Mouse (Mus musculus): ENCODE measurements around the gene Fign.

Fign gene

GRCm38 (mm10) chr2:64059477-64059876, 38.4 kb downstream of the Fign start:
- no peak for DNase-seq (ENCODE audit: low read depth, low spot score)

GRCm38 (mm10) chr2:64048142-64048541, 49.7 kb downstream of the Fign start:
- DNase-seq (ENCODE audit: low read depth, low spot score) = no peak

- no peak for DNase-seq (ENCODE audit: low read depth, low spot score)
These were observed 54.7 kb downstream of the Fign start for GRCm38 (mm10) chr2:64043099-64043498.

GRCm38 (mm10) chr2:64035393-64035792, 62.4 kb downstream of the Fign start:
- DNase-seq (ENCODE audit: low read depth, low spot score) = no peak

- DNase-seq (ENCODE audit: low read depth, low spot score) = no peak
These were observed 64.0 kb downstream of the Fign start for GRCm38 (mm10) chr2:64033871-64034270.

- DNase-seq (ENCODE audit: low read depth, low spot score) = no peak
These were observed 71.9 kb downstream of the Fign start for GRCm38 (mm10) chr2:64025961-64026360.

GRCm38 (mm10) chr2:63994304-63995023, 103.4 kb downstream of the Fign start:
- DNase-seq (ENCODE audit: low read depth, low spot score) = no peak

- DNase-seq (ENCODE audit: low read depth, low spot score) = no peak
These were observed 112.4 kb downstream of the Fign start for GRCm38 (mm10) chr2:63985426-63985825.

- no peak for DNase-seq (ENCODE audit: low read depth, low spot score)
These were observed 115.5 kb downstream of the Fign start for GRCm38 (mm10) chr2:63982351-63982751.

GRCm38 (mm10) chr2:63981449-63981848, 116.4 kb downstream of the Fign start:
- no peak for DNase-seq (ENCODE audit: low read depth, low spot score)

GRCm38 (mm10) chr2:63969633-63970032, 128.2 kb downstream of the Fign start:
- no peak for DNase-seq (ENCODE audit: low read depth, low spot score)

GRCm38 (mm10) chr2:63931041-63931440, 166.8 kb downstream of the Fign start:
- no peak for DNase-seq (ENCODE audit: low read depth, low spot score)

- DNase-seq (ENCODE audit: low read depth, low spot score) = no peak
These were observed 171.2 kb downstream of the Fign start for GRCm38 (mm10) chr2:63926481-63927097.

GRCm38 (mm10) chr2:63925721-63926235, 172.1 kb downstream of the Fign start:
- no peak for DNase-seq (ENCODE audit: low read depth, low spot score)
